Mouse (Mus musculus): ENCODE measurements around the gene Oprm1. TPM values are rescaled to one million over a fixed set of nuclear protein-coding genes. Genes with fewer than 3 reads are reported as not detected.

The Oprm1 gene
- polyA plus RNA-seq, 1 experiment from 2014 or later = 2.7 TPM

DNA sequence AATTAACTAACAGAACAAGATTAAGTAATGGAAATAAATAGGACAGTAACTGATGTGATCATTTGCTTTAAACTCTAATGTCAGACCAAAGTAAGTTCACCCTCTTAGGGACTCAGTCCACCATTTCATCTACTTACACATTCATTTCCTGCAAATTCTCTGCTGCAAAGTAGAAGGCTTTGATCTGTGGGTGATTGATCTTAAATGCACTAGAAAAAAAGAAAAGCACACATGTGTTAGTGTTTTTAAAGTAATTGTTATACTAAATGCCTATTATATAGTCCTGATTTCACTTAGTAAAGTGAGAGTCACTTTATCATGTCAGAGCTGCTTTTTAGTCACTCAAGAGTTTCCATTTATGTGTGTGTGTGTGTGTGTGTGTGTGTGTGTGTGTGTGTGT, 196.2 kb downstream of the Oprm1 start:
- Histone ChIP-seq H3K27ac (ENCODE audit: low read length) (no peak overlapping the region), H3K36me3 (ENCODE audit: control insufficient read depth, insufficient read depth, low read length) (no peaks in the 10 kb centered on the region), H3K4me2 (ENCODE audit: low read length) (no peak overlapping the region), H3K4me3 (ENCODE audit: low read depth, low read length) (no peak overlapping the region), H3K9ac (ENCODE audit: low read depth, low read length) (no peak overlapping the region), H3K4me1 (ENCODE audit: control insufficient read depth, insufficient read depth, low read length) (no peaks in the 10 kb centered on the region), H3K27me3 (ENCODE audit: control insufficient read depth, insufficient read depth, low read depth, low read length) (no peaks in the 10 kb centered on the region), H3K9me3 (replicated peaks; ENCODE audit: control insufficient read depth, low read length, poor library complexity, severe bottlenecking) (no peaks in the 10 kb centered on the region)
- ATAC-seq = no peak

- H3K4me2 ChIP-seq (ENCODE audit: low read length) = no peak overlapping the region
- H3K27ac ChIP-seq (ENCODE audit: low read length) = no peak overlapping the region
- no peak overlapping the region for H3K4me3 ChIP-seq (ENCODE audit: low read depth, low read length)
- no peaks in the 10 kb centered on the region for H3K9me3 ChIP-seq (replicated peaks; ENCODE audit: control insufficient read depth, low read length, poor library complexity, severe bottlenecking)
- ATAC-seq = no peak
- no peaks in the 10 kb centered on the region for H3K4me1 ChIP-seq (ENCODE audit: control insufficient read depth, insufficient read depth, low read length)
- H3K36me3 ChIP-seq (ENCODE audit: control insufficient read depth, insufficient read depth, low read length) = no peaks in the 10 kb centered on the region
- WGBS = 95% methylated on average over 2 of the region's 2 CpGs
- H3K27me3 ChIP-seq (ENCODE audit: control insufficient read depth, insufficient read depth, low read depth, low read length) = no peaks in the 10 kb centered on the region
- H3K9ac ChIP-seq (ENCODE audit: low read depth, low read length) = no peak overlapping the region
Measured at GRCm38 (mm10) chr10:6956357-6956756, 198.1 kb downstream of the Oprm1 start.

DNA sequence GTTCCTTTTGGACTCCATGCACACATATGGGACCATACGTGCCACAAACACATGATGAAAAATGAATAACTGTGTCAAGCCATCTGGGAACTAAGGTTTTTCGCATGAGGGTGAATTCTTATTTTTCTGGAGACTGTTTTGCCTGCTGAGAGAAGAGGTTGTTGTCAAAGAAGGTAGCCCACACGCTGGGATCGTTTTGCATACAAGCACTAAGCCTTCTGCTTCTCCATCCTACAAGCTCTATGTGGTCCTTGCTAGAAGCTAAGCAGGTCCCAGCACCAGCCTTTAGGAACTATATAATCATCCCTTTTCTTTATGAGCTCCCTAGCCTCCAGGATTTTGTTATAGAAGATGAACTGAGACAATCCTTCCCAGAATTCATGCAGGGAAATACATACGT, 200.5 kb downstream of the Oprm1 start:
- no peak overlapping the region for H3K9ac ChIP-seq (ENCODE audit: low read depth, low read length)
- no peak overlapping the region for H3K4me3 ChIP-seq (ENCODE audit: low read depth, low read length)
- H3K27ac ChIP-seq (ENCODE audit: low read length) = no peak overlapping the region
- ATAC-seq = no peak
- no peaks in the 10 kb centered on the region for H3K4me1 ChIP-seq (ENCODE audit: control insufficient read depth, insufficient read depth, low read length)
- H3K27me3 ChIP-seq (ENCODE audit: control insufficient read depth, insufficient read depth, low read depth, low read length) = no peaks in the 10 kb centered on the region
- H3K4me2 ChIP-seq (ENCODE audit: low read length) = no peak overlapping the region
- H3K9me3 ChIP-seq (replicated peaks; ENCODE audit: control insufficient read depth, low read length, poor library complexity, severe bottlenecking) = no peaks in the 10 kb centered on the region
- 80% methylated on average over 5 of the region's 5 CpGs for WGBS
- H3K36me3 ChIP-seq (ENCODE audit: control insufficient read depth, insufficient read depth, low read length) = no peaks in the 10 kb centered on the region

DNA sequence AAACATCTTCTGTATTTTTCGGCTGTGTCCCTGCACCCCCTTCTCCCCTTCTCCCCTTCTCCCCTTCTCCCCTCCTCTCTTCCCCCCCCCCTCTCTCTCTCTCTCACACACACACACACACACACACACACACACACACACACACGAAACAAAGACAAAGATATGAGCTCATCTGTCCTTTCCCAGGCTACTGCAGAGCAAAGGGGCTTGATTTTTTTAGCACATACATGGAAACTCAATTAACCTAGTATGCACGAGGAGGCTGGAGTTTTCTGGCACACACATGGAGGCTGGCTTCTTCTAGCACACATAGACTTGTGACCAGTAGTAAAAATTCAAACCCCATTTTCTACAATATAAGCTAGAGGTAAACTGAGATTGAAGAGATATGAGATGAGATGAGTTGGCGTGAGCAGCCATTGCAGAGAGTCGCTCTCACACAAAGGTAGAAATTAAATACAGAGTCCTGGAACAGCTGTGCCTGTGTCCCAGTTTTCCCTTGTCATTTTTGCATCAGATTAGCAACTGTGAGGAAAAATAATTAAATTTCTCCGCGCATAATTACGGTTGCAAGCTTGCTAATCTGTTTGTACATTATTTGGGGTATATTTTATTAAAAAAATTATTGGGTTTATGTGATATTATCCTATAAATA, 209.4 kb downstream of the Oprm1 start:
- Histone ChIP-seq H3K9ac (ENCODE audit: low read depth, low read length) (no peak overlapping the region), H3K27ac (ENCODE audit: low read length) (no peak overlapping the region)
- 80% methylated on average over 8 of the region's 8 CpGs for WGBS

GRCm38 (mm10) chr10:6968334-6968733, 210.0 kb downstream of the Oprm1 start:
- Histone ChIP-seq H3K36me3 (ENCODE audit: control insufficient read depth, insufficient read depth, low read length) (no peaks in the 10 kb centered on the region), H3K4me2 (ENCODE audit: low read length) (no peak overlapping the region), H3K9ac (ENCODE audit: low read depth, low read length) (no peak overlapping the region), H3K27ac (ENCODE audit: low read length) (0 out of 2 replicates have a peak overlapping the region, but pooled peaks have one; percentile 17), H3K4me1 (ENCODE audit: control insufficient read depth, insufficient read depth, low read length) (0 out of 2 replicates have a peak, but pooled peaks cover 3% of the 10 kb centered on the region), H3K9me3 (replicated peaks; ENCODE audit: control insufficient read depth, low read length, poor library complexity, severe bottlenecking) (no peaks in the 10 kb centered on the region), H3K27me3 (ENCODE audit: control insufficient read depth, insufficient read depth, low read depth, low read length) (no peaks in the 10 kb centered on the region), H3K4me3 (ENCODE audit: low read depth, low read length) (no peak overlapping the region)
- no peak for ATAC-seq
- WGBS = 52% methylated on average over 1 of the region's 1 CpGs

More for the DNA sequence above, 209.4 kb downstream of the Oprm1 start:
- Histone ChIP-seq H3K4me1 (ENCODE audit: control insufficient read depth, insufficient read depth, low read length) (0 out of 2 replicates have a peak, but pooled peaks cover 3% of the 10 kb centered on the region), H3K36me3 (ENCODE audit: control insufficient read depth, insufficient read depth, low read length) (no peaks in the 10 kb centered on the region), H3K9me3 (replicated peaks; ENCODE audit: control insufficient read depth, low read length, poor library complexity, severe bottlenecking) (no peaks in the 10 kb centered on the region), H3K4me3 (ENCODE audit: low read depth, low read length) (no peak overlapping the region), H3K4me2 (ENCODE audit: low read length) (no peak overlapping the region), H3K27me3 (ENCODE audit: control insufficient read depth, insufficient read depth, low read depth, low read length) (no peaks in the 10 kb centered on the region)
- ATAC-seq = 0 out of 2 replicates have a peak, but pooled peaks have one; percentile 42

DNA sequence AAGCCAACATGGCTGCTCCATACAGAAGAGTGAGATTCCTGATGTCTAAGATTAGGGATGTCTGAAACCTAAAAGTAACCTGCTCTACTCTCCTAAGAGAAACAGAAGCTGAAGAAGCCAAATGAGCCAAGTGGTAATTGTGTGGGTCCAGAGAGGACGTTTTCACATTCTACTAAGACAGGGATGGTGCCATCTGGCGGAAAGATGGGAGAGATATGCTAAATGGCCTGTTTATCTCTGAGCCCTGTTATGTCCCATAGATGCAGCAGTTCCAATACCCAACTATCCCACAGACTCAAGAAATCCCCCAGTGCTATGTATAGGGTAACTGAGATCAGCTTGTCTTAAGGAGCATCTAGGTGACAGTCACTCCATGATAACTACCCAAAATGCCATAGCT, 219.5 kb downstream of the Oprm1 start:
- H3K36me3 ChIP-seq (ENCODE audit: control insufficient read depth, insufficient read depth, low read length) = no peaks in the 10 kb centered on the region
- H3K9me3 ChIP-seq (replicated peaks; ENCODE audit: control insufficient read depth, low read length, poor library complexity, severe bottlenecking) = no peaks in the 10 kb centered on the region
- no peak overlapping the region for H3K4me3 ChIP-seq (ENCODE audit: low read depth, low read length)
- ATAC-seq = 0 out of 2 replicates have a peak, but pooled peaks have one; percentile 23
- H3K4me1 ChIP-seq (ENCODE audit: control insufficient read depth, insufficient read depth, low read length) = 0 out of 2 replicates have a peak, but pooled peaks cover 5% of the 10 kb centered on the region
- H3K27me3 ChIP-seq (ENCODE audit: control insufficient read depth, insufficient read depth, low read depth, low read length) = no peaks in the 10 kb centered on the region
- H3K27ac ChIP-seq (ENCODE audit: low read length) = no peak overlapping the region
- no peak overlapping the region for H3K4me2 ChIP-seq (ENCODE audit: low read length)
- H3K9ac ChIP-seq (ENCODE audit: low read depth, low read length) = no peak overlapping the region
- 75% methylated on average over 2 of the region's 2 CpGs for WGBS

DNA sequence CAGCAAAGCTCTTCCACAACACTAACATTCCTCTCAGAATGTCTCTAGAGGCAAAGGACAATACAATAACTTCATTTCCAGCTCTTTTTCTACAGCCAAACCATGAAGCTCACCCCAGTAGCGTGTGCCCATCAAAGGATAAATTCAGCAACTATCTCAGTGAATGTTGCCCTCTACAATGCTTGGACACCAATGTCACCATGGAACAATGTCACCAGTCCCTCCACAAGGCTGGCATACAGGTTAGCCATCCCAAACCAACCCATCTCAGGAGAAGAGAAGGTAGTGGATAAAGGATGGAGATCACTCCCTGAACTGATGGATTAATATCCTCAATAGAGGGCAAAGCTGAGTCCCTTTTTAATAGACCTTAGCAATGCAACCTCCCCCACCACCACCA, 220.4 kb downstream of the Oprm1 start:
- no peak; the same call in 1 of the 2 replicates for ATAC-seq
- no peaks in the 10 kb centered on the region for H3K9me3 ChIP-seq (replicated peaks; ENCODE audit: control insufficient read depth, low read length, poor library complexity, severe bottlenecking)
- 0 out of 2 replicates have a peak, but pooled peaks cover 5% of the 10 kb centered on the region for H3K4me1 ChIP-seq (ENCODE audit: control insufficient read depth, insufficient read depth, low read length)
- no peak overlapping the region for H3K9ac ChIP-seq (ENCODE audit: low read depth, low read length)
- H3K36me3 ChIP-seq (ENCODE audit: control insufficient read depth, insufficient read depth, low read length) = no peaks in the 10 kb centered on the region
- no peak overlapping the region for H3K4me3 ChIP-seq (ENCODE audit: low read depth, low read length)
- H3K4me2 ChIP-seq (ENCODE audit: low read length) = no peak overlapping the region
- no peak overlapping the region for H3K27ac ChIP-seq (ENCODE audit: low read length)
- no peaks in the 10 kb centered on the region for H3K27me3 ChIP-seq (ENCODE audit: control insufficient read depth, insufficient read depth, low read depth, low read length)
- 93% methylated on average over 1 of the region's 1 CpGs for WGBS

DNA sequence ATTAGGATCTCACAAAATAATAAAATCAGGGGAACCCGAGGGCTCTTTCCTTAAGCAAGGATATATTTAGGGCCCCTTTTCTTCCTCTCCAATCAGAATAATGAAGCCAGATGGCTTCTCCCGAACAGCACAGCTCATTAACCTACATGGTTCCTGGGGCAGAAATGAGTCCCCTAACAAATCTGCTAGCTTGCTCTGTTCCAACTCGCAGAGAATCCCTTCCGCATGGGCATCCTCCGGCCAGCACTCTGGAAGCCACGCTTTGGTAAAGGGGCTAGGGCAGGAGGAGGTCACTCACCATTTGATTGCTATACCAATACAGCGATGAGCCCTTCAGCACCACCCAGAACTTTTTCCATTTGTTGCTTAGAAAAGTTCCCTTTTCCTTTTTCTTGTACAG, 220.9 kb downstream of the Oprm1 start:
- Histone ChIP-seq H3K27me3 (ENCODE audit: control insufficient read depth, insufficient read depth, low read depth, low read length) (no peaks in the 10 kb centered on the region), H3K9ac (ENCODE audit: low read depth, low read length) (0 out of 2 replicates have a peak overlapping the region, but pooled peaks have one; percentile 30), H3K4me3 (ENCODE audit: low read depth, low read length) (peak overlapping the region; percentile 31), H3K4me2 (ENCODE audit: low read length) (peak overlapping the region; percentile 52), H3K9me3 (replicated peaks; ENCODE audit: control insufficient read depth, low read length, poor library complexity, severe bottlenecking) (no peaks in the 10 kb centered on the region), H3K27ac (ENCODE audit: low read length) (no peak overlapping the region), H3K4me1 (ENCODE audit: control insufficient read depth, insufficient read depth, low read length) (0 out of 2 replicates have a peak, but pooled peaks cover 5% of the 10 kb centered on the region), H3K36me3 (ENCODE audit: control insufficient read depth, insufficient read depth, low read length) (no peaks in the 10 kb centered on the region)
- WGBS = 64% methylated on average over 7 of the region's 7 CpGs
- ATAC-seq = 0 out of 2 replicates have a peak, but pooled peaks have one; percentile 20

GRCm38 (mm10) chr10:6979789-6980188, 221.5 kb downstream of the Oprm1 start:
- Histone ChIP-seq H3K36me3 (ENCODE audit: control insufficient read depth, insufficient read depth, low read length) (no peaks in the 10 kb centered on the region), H3K4me3 (ENCODE audit: low read depth, low read length) (peak overlapping the region; percentile 31), H3K4me2 (ENCODE audit: low read length) (peak overlapping the region; percentile 52), H3K9ac (ENCODE audit: low read depth, low read length) (peak overlapping the region; percentile 30), H3K9me3 (replicated peaks; ENCODE audit: control insufficient read depth, low read length, poor library complexity, severe bottlenecking) (no peaks in the 10 kb centered on the region), H3K4me1 (ENCODE audit: control insufficient read depth, insufficient read depth, low read length) (0 out of 2 replicates have a peak, but pooled peaks cover 5% of the 10 kb centered on the region), H3K27ac (ENCODE audit: low read length) (peak overlapping the region; percentile 6), H3K27me3 (ENCODE audit: control insufficient read depth, insufficient read depth, low read depth, low read length) (no peaks in the 10 kb centered on the region)
- peak; percentile 68; the same call in 1 of the 2 replicates for ATAC-seq
- WGBS = 37% methylated on average over 8 of the region's 8 CpGs

Measured in midbrain, embryonic 16.5 days (tissue).